Mouse (Mus musculus) myocyte (in vitro differentiated cells): Measurements from ENCODE around the gene Bhlhe23.

Experiments
- E2F4 ChIP-seq: IDR thresholded peaks from one replicate; pipeline ENCODE4 v1.6.1; 2011; ENCODE audit warnings: mild to moderate bottlenecking, control low read depth, moderate library complexity; ENCODE audit not compliant: insufficient read depth
- MAX ChIP-seq: IDR thresholded peaks from one replicate; pipeline ENCODE4 v1.6.1; 2011; ENCODE audit warnings: low read depth, mild to moderate bottlenecking, control low read depth
- POLR2A ChIP-seq: IDR thresholded peaks from one replicate; pipeline ENCODE4 v1.6.1; 2011; ENCODE audit warnings: low read depth, mild to moderate bottlenecking, control low read depth, moderate library complexity; ENCODE audit not compliant: insufficient read length
- POLR2AphosphoS2 ChIP-seq: IDR thresholded peaks from one replicate; pipeline ENCODE4 v1.6.1; 2011; ENCODE audit warnings: low read depth, control low read depth; ENCODE audit not compliant: insufficient read length
- SRF ChIP-seq: IDR thresholded peaks from one replicate; pipeline ENCODE4 v1.6.1; 2011; ENCODE audit warnings: low read depth; ENCODE audit not compliant: control insufficient read depth, insufficient read length
- TCF12 ChIP-seq: IDR thresholded peaks from one replicate; pipeline ENCODE4 v1.6.1; 2011; ENCODE audit warnings: mild to moderate bottlenecking, control low read depth; ENCODE audit not compliant: poor library complexity, insufficient read depth, severe bottlenecking
- USF1 ChIP-seq: IDR thresholded peaks from one replicate; pipeline ENCODE4 v1.6.1; 2011; ENCODE audit warnings: low read depth, mild to moderate bottlenecking, control low read depth, moderate library complexity

- TF ChIP-seq POLR2A = no peak
- TF ChIP-seq TCF12 = no peak
- no peak for TF ChIP-seq MAX
- no peak for TF ChIP-seq E2F4
- TF ChIP-seq USF1 = no peak
- no peak for TF ChIP-seq SRF
- no peak for TF ChIP-seq POLR2AphosphoS2
These were observed 35.3 kb downstream of the Bhlhe23 start for GRCm38 (mm10) chr2:180741421-180741820.
